Mouse (Mus musculus): ENCODE results near the gene Abhd4.
A peak's percentile ranks its signal among the peaks of the same experiment; 100 is the strongest.

Gene Abhd4

DNA sequence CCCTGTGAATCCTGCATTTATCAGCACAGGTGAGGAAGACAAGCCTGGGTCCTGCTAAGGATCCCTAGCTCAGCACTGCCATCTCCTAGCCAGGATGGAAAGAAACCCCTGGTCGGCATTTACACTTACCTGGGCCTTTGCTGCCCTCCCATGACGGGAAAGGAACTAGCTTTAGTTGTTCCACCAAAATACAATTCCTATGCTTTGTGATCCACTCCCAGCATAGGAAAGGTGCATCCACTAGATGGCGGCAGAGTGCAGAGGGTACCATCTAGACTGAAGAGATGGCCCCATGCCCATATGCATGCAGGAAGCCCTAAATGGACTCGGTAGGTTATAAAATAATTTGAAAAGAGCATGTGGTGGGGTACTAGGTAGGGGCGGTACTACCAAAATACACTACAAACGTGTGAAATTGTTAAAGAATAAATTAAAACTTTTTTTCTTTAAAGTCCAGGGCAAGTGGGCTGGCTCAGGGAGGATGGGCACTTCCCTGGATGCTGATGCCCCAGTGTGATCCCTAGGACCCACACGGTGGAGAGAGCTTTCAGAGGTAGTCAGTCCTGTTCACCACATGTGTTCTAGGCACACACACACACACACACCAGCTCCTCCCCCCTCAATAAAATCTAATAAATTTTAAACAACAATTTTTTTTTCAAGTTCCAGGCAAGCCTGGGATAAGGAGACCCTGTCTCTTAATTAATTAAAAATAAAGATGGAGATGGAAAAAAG lies 14.8 kb upstream of the Abhd4 start:
- peak; percentile 81 to 84 for DNase-seq

DNA sequence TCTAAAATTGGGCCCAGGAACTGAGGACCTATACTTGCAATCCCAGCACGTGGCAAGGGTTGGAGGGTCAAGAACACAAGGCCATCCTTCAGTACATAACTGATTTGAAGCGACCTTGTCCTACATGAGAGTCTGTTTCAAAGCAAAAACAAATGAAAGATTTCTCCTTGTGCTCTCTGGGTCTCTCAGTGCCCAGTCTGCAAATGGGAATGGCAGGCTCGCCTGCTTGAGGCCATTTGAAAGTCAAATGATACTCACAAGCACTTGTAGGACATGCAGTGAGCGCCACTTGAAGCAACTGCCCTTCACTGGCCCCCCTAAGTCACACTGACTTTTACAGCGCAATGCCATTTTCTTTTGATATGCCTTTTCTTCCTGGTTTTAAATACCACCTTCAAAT lies 13.4 kb upstream of the Abhd4 start:
- no peak for DNase-seq

DNA sequence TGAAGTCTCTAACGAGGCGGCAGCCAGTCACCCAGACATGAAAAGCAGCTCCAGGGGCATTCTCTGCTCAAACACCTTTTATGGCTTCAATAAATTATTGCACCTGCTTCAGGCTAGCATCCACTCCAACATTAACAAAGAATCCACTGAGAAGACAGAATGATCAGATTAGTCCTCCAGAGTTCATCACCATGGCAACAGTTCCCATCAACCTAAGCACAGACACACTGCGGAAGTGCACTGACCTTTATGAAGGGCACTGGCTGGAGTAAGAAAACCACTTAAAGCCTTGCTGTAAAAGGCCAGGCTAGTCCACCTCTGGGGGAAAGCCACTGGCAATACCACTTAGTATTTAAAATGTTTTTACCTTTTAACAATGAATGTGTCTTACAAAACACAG lies 9.8 kb upstream of the Abhd4 start:
- DNase-seq: no peak

DNA sequence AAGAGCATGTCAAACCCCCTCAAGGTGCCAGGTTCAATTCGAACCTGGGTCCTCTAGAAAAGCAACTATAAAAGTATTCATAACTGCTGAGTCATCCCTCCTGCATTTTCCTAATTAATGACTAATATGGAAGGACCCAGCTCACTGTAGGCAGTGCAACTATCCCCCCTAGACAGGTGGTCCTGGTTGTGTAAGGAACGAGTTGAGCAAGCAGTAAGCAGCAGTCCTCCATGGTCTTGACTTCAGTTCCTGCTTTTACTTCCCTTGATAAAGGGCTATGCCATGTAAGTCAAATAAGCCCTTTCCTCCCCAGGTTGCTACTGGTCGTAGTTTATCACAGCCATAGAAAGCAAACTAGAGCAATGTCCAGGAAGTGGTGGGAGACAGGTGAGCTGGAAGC lies 7.8 kb upstream of the Abhd4 start:
- DNase-seq: no peak

DNA sequence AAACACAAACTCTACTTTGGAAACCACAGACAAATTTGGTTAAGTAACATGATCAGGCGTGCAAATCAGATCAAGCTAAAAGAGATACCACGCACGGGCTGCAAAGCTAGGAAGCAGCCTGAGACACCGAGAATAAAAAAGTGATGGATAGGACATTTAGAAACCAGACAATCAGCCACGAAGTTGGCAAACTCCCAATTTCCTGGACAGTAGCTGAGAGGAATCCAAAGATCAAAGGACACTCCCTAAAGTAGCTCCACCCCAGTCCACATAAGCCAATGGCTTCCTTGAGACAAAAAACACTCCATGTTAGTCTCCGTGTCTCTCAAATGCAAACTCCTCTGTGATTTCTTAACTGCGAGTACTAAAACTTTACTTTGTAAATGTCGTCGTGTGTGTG lies 4.7 kb upstream of the Abhd4 start:
- DNase-seq: peak in 1 of 2 experiments; percentile 67

DNA sequence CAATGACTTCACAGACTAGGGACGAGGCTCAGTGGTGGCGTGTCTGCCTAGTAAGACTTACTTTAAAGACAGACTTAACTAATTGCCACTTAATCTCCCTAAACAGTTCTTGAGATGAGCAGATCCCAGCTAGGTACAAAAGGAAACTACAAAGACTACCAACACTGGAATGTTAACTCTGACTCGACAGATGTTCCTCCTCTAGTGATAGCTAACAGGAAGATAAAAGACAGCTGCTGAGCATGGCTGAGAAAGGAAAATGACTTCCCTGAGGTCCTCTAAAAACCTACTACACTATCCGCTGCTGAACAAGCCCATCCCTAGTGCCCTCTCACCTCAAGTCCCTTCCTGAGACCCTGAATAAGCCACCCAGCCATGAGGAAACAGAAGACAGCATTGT lies 3.9 kb upstream of the Abhd4 start:
- no peak for DNase-seq

DNA sequence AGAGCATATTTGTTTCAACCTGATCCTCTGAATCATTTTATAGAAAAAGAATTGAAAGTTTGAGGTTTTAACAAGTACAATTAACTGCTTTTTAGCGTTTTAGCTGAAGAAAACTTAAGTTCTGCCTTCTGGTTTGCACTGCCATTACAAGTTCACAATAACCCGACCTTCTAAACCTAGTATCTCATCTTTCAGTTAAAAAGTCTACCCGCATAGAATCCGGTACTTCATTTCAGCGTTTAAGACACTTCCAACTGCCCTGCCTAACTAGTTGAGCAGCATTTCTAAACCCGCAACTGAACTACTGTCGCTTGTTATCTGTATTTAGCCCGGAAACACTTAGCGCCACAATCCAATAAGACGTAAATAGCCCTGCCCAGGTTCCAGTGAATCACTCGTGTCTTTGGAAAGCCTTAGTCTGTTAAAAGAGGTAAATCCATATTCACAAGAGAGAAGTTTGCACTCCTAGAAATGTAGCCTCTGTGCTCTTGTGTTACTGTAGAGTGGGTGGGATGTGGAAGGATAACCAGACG lies 748 bp downstream of the Abhd4 start:
- no peak for DNase-seq

DNA sequence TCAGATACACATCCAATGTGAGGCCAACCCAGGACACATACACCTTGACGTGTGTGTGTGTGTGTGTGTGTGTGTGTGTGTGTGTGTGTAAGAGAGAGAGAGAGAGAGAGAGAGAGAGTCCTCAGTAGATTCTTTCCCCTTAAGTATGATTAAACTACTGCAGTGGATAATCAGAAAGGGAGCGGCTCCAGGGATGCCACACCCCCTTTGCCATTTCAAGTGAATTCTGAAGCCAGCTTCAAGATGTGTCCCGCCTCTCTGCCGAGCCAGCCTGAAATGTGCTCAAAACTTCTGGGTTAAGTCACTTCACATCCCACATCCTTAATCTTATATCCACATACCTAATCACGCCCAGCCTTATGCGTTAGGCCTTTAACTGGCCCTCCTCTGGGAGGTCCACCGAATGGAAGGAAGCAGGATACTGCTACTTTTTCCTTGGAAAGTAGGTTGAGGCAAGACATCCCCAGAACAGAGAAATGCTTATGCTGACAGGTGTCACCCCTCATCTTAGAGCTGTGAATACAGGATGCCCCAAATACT lies 4.2 kb downstream of the Abhd4 start:
- DNase-seq: no peak

DNA sequence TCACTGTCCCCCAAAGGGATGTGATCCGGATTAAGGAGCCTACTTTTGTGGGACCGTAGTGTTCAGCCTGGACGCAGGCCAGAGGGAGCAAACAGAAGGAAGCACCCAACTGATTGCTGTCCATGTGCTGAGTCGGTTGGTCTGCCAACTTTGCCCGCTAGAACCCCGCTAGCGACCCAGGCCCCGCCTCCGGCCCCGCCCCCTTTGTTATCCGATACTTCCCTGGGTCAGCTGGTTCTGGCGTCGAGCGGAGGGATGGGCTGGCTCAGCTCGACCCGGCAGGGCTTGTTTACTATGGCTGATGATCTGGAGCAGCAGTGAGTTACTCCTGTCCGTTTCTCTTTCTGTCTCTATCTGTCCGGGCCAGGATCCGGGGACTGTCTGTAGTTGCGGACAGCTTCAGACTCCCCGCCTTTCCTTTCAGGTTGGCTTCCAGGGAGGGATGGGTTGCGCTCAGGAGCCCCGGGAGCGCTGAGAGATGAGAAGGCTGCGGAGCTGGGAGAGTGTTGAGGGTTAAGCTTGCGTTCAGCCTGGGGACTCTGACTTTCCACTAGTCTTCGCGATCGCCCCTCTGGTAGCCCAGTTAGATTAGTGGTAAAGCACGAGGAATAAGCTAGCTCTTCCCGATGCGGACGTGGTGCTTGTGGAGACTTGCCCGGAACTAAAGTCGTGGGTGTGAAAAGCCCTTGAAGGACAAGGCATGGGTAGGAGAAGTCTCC lies 5.2 kb downstream of the Abhd4 start:
- DNase-seq: peak; percentile 95 to 97

DNA sequence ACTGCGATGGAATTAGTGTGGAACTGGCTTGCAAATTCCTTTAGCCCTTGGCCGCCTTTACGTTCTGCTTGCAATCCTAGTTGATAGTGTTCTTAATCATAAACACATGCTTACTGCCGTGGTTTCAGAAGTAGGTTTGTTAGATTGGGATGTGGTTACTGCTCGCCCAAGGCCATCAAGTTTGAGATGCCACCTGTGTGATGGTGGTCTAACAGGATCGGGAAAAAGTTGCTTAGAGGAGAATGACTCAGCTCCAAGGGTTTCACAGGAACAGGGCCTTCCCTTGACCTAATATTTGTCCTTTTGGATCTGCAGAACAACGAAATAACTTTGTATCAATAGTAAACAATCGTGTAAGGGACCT lies 5.7 kb downstream of the Abhd4 start:
- no peak for DNase-seq

DNA sequence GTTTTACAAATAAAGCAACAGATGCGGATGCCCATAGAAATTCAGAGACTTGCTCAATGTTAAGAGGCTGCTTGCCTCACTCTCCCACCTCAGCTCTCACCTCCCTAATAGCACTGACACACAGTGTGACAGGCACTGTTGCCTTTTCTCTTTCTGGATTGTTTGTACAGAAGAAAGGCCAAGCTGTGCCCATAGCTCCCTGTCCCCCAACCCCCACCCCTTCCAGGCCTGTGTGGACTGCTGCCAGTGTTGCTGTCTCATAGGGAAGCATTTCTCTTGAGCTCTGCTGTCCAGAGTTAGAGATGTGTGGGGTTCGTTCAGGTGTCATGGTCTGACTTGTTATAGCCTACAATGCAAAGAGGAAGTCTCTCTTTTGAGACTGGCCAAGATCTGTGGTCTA lies 6.2 kb downstream of the Abhd4 start:
- DNase-seq: no peak

DNA sequence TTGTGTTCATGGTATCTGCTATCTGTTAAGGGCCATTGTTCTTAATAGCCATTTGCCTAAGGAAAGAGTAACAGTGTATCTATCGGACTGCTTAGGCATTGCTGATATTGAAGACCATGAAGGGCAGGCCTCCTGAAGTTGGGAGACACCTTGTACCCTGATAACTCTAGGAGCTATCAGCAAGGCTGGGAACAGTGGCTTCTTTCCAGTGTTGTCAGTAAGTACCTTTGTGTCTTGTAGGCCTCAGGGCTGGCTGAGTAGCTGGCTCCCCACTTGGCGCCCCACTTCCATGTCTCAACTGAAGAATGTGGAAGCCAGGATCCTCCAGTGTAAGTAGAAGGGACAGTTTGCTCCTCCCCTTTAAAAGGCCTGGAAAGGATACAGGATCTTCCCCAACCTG lies 7.4 kb downstream of the Abhd4 start:
- DNase-seq: no peak

DNA sequence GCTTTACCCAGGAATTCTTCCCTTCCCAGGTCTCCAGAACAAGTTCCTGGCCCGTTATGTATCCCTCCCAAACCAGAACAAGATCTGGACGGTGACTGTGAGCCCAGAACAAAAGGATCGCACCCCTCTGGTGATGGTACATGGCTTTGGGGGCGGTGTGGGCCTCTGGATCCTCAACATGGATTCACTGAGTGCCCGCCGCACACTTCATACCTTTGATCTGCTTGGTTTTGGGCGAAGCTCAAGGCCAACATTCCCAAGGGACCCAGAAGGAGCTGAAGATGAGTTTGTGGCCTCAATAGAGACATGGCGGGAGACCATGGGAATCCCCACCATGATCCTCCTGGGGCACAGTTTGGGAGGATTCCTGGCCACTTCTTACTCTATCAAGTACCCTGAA lies 8.6 kb downstream of the Abhd4 start:
- DNase-seq: no peak

DNA sequence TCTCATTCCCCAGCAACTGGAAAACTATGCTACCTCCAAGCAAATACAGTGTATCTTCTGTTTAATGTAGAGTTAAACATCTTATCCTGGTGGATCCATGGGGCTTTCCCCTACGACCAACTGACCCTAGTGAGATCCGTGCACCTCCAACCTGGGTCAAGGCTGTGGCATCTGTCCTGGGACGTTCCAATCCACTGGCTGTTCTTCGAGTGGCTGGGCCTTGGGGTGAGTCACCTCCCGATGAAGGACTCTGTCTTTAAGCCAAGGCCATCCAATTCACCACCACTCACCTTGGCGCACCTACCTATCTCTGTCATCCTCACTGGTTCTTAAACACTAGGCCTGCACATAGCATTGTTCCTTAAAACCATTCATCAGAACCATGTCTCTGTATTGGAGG lies 9.1 kb downstream of the Abhd4 start:
- no peak for DNase-seq

DNA sequence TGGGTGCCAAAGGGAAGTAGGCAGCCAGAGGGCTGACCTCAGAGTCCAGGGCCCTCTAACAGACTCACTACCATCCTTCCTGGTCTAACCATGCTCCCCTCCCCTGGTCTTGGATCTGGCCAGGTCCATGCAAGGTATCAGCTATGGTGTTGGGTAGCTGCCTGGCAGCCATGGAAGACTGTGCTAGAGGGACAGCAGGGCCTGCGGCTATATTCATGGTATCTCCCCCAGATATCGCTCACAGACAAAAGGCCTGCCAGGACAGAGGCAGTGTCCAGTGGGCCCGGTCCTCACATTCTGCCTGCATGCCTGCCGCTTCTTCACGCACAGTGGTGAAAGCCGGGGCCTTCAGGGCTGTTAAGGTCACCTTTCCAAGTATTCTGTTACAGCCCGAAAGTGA lies 10.2 kb downstream of the Abhd4 start:
- no peak for DNase-seq

DNA sequence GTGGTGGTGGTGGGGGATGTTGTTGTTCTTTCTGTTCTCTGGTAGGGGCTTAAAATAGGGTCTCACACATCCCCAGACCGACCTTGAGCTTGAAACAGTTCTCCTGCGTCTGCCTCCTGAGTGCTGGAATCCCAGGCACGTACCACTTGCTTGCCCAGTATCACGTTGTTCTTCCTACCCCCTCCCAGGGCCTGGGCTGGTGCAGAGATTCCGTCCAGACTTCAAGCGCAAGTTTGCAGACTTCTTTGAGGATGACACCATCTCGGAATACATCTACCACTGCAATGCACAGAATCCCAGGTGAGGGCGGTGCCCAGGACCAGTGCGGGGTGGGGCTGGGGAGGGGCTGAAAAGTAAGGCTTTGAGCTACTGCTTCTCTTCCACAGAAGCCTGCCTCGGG lies 11.1 kb downstream of the Abhd4 start:
- no peak for DNase-seq

DNA sequence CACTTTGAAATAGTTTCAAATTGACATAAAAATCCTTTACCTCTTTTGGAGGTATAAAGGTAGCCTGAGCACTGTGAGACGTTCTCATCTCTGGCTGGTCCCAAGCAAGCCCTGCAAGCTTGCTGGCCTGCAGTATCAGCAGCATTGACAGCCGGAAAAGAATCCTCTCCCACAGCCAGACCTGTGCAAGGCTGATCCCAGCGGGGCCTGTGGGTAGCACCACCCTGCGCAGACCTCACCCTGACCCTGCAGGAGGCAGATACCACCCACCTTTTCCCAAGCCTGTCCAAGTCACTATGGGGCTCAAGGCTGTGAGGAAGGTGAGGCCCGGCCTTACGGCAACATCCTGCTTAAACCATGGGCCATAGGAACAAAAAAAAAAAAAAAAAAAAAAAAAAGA lies 12.0 kb downstream of the Abhd4 start:
- DNase-seq: no peak

DNA sequence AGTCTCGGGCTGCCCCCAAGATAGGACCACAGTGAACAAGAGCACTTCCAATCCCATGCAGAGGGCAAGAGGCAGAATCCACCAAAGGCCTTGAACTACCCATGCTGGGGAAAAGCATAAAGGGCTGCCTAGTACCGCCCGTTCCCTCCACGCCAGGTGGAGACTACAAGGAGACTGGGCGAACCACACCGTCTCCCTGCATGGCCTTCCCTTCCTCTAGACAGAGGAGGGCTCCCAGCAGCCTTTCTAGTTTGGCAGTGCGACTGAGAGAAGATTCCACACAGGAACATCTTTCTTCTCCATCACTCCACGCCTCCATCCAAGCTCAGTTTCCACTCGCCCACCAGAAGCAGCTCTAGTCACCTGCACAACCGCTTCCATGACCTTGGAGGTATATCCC lies 14.0 kb downstream of the Abhd4 start:
- no peak for DNase-seq

DNA sequence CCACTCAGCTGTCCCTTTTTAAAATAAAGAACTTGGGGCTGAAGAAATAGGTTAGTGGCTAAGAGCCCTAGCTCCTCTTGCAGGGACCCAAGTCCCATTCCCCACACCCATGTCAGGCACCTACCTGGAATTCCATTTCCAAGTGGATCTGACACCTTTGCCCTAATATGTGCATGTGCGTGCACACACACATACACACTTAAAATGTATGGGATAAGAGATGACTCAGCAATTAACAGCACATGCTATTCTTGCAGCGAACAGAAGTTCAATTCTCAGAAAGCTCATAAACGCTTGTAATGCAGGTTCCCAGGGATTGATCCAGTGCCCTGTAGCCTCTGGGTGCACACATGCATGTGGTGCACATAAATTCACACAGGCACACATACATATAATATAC lies 15.6 kb downstream of the Abhd4 start:
- no peak for DNase-seq

DNA sequence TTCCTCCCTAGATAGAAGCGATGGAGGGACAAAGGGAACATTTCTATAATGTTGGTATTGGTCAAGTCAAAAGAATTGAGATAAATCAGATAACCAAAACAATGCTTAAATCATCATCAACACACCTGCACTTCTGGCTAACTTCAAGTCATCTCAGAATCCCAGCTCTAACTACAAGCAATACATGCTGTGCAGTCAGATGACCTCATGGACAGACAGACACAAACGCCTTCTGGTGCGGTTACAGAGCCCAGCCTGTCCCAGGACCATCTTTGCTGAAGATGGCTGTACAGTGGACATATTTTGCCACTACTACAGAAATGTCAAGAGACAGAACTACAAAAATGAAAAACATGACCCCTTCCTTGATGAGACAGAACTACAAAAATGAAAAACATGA lies 16.4 kb downstream of the Abhd4 start:
- no peak for DNase-seq

DNA sequence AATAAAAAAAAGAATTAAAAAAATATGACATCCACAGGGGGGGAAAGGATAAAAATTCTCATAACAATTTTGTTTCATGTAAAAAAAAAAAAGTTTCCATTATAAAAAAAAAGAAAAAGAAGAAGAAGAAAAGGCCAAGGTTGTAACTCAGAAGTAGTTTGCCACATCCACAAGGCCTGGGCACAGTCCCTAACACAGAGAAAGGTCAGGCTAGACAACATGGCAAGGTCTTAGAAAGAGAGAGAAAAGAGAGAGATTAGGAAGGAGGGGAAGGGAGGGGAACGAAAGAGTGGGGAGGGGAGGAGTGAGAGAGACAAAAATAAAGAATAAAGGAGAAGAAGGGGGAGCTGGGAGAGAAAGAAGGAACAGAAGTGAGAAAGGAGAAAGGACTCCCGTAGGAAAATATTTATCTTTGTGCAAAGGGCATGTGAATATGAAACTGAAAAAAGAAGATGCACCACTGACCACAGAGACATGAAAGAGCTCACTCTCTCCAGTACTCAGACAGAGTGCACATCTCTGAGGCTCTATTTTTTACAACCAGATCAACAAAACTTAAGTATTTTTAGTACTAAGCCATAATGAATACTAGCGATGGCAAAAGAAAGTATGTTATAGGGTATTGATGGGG lies 18.1 kb downstream of the Abhd4 start:
- no peak for DNase-seq

DNA sequence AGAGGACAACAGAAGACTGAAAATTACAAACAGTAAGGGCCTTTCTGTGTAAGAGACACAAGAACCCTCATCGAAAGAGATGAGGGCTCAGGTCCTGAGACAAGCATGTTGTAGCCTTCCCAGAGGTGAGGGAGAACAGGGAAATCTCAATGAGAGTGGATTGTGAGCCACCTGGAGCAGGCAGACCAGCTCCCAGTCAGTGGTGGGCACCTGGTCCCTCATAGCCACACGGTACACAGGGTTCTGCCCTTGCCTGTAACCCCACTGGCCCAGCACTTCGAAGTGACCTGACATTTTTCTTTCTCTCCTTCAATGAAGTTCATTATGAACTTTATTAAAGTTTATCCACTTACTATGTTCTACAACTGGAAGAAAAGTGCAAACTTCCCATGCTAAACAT lies 18.7 kb downstream of the Abhd4 start:
- DNase-seq: no peak

DNA sequence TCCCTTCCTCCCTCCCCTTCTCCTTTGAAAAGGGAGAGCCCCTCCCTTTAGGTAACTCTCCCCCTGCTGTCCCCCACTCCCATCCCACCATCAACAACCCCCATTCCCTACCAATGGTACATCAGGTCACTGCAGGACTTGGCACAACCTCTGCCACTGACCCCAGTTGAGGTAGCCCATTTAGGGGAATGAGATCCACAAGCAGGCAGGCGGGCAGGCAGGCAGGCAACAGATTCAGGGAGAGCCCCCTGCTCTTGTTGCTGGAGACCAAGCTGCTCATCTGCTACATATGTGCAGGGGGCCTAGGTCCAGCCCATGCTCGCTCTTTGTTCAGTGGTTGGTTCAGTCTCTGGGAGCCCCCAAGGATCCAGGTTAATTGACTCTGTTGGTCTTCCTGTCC lies 22.5 kb downstream of the Abhd4 start:
- no peak for DNase-seq

DNA sequence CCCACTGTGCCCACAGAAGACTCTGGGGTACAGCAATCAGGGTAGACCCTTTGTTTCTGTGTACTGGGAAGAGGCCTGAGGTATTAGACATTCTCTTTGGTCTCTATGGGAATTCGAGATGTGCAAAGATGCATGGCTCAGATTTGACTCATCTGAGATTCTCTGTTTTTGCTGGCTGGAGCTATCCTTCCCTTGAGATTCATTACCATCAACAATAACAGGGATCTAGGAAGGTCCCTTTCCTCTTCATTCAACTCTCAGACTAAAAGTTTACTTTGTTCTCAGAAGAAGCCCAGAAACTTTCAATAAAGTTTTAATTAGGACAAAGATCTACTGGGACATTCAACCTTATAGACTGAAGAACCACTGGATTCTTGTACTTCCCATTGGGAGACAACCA lies 30.9 kb downstream of the Abhd4 start, which contains the start of gene Olfr49:
Gene Olfr49 (minus strand): TSS at position 101 of the 400 bp plus-strand sequence.
- DNase-seq: no peak
